Mouse (Mus musculus): ENCODE measurements at regions not wholly inside any gene's neighbourhood (a gene's known extent, or its start where the extent isn't known, plus 50 kb on each side); places are given as distances from the start of the nearest gene placed in this dataset.

GRCm38 (mm10) chr12:99635361-99635760, 72.0 kb upstream of the Foxn3 start:
- ATAC-seq (replicated peaks; ENCODE audit: insufficient number of reproducible peaks, low FRiP score, low TSS enrichment): no peak
- whole genome bisulfite sequencing (ENCODE audit: insufficient replicate concordance): 71% methylated on average over 4 of the region's 4 CpGs

DNA sequence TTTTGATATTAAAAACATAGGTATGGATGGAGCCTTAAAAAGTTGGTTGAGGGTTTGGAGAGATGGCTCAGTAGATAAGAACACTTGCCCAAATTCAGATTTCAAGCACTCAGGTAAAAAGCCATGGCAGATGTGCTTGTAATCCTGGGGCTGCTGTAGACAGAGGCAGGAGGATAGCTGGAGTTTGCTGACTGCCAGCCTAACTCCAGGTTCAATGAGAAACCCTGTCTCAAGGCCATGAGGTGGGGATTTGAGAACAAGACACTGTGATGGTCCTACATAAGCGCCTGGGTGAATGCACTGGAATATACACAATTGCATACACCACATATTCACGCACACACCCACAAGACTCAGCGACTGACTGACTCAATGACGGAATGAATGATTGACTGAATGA, 71.3 kb upstream of the Foxn3 start:
- WGBS (ENCODE audit: insufficient replicate concordance): 78% methylated on average over 4 of the region's 4 CpGs
- no peaks in the 10 kb centered on the region for H3K27me3 ChIP-seq (ENCODE audit: control insufficient read depth, insufficient read depth, low read length)
- no peaks in the 10 kb centered on the region for H3K36me3 ChIP-seq (ENCODE audit: control insufficient read depth, insufficient read depth, low read length)
- no peak overlapping the region for H3K4me2 ChIP-seq
- no peak for ATAC-seq (replicated peaks; ENCODE audit: insufficient number of reproducible peaks, low FRiP score, low TSS enrichment)
- peaks cover under 1% of the 10 kb centered on the region; the same call in 1 of the 2 replicates for H3K4me1 ChIP-seq (ENCODE audit: control insufficient read depth, insufficient read depth, low read length)
- H3K4me3 ChIP-seq (ENCODE audit: low read depth, low read length): no peak overlapping the region
- H3K9ac ChIP-seq (ENCODE audit: low read depth, low read length): no peak overlapping the region
- H3K27ac ChIP-seq (ENCODE audit: low read depth, low read length): no peak overlapping the region
- no peaks in the 10 kb centered on the region for H3K9me3 ChIP-seq (replicated peaks; ENCODE audit: control insufficient read depth, low read length)

More at GRCm38 (mm10) chr12:99635361-99635760, 72.0 kb upstream of the Foxn3 start:
- no peak overlapping the region for H3K4me2 ChIP-seq
- H3K27me3 ChIP-seq (ENCODE audit: control insufficient read depth, insufficient read depth, low read length): no peaks in the 10 kb centered on the region
- H3K36me3 ChIP-seq (ENCODE audit: control insufficient read depth, insufficient read depth, low read length): no peaks in the 10 kb centered on the region
- no peak overlapping the region for H3K27ac ChIP-seq (ENCODE audit: low read depth, low read length)
- no peak overlapping the region for H3K4me3 ChIP-seq (ENCODE audit: low read depth, low read length)
- no peak overlapping the region for H3K9ac ChIP-seq (ENCODE audit: low read depth, low read length)
- peaks cover 5% of the 10 kb centered on the region; the same call in 1 of the 2 replicates for H3K4me1 ChIP-seq (ENCODE audit: control insufficient read depth, insufficient read depth, low read length)
- no peaks in the 10 kb centered on the region for H3K9me3 ChIP-seq (replicated peaks; ENCODE audit: control insufficient read depth, low read length)

GRCm38 (mm10) chr12:99633678-99634077, 70.3 kb upstream of the Foxn3 start:
- H3K4me2 ChIP-seq: no peak overlapping the region
- WGBS (ENCODE audit: insufficient replicate concordance): 83% methylated on average over 10 of the region's 10 CpGs
- no peaks in the 10 kb centered on the region for H3K27me3 ChIP-seq (ENCODE audit: control insufficient read depth, insufficient read depth, low read length)
- H3K4me1 ChIP-seq (ENCODE audit: control insufficient read depth, insufficient read depth, low read length): no peaks in the 10 kb centered on the region
- H3K36me3 ChIP-seq (ENCODE audit: control insufficient read depth, insufficient read depth, low read length): no peaks in the 10 kb centered on the region
- no peaks in the 10 kb centered on the region for H3K9me3 ChIP-seq (replicated peaks; ENCODE audit: control insufficient read depth, low read length)
- H3K4me3 ChIP-seq (ENCODE audit: low read depth, low read length): no peak overlapping the region
- H3K27ac ChIP-seq (ENCODE audit: low read depth, low read length): no peak overlapping the region
- no peak overlapping the region for H3K9ac ChIP-seq (ENCODE audit: low read depth, low read length)
- ATAC-seq (replicated peaks; ENCODE audit: insufficient number of reproducible peaks, low FRiP score, low TSS enrichment): no peak

DNA sequence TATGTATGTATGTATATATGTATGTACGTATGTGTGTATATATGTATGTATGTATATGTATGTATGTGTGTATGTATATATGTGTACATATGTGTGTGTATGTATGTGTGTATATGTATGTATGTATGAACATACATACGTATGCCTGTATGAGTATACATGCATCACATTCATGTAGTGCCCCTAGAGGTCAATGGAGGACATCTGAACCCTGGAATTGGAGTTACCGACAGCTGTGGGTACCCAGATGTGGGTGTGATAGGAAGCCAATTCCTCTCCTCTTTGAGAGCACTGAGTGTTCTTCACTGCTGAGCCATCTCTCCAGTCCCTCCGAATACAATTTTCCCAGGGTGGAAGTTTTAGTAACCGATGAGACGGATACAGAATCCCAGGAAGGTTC, 69.6 kb upstream of the Foxn3 start:
- Histone ChIP-seq H3K4me3 (ENCODE audit: low read depth, low read length) (no peak overlapping the region), H3K27ac (ENCODE audit: low read depth, low read length) (no peak overlapping the region), H3K9me3 (replicated peaks; ENCODE audit: control insufficient read depth, low read length) (no peaks in the 10 kb centered on the region), H3K4me1 (ENCODE audit: control insufficient read depth, insufficient read depth, low read length) (peaks cover 2% of the 10 kb centered on the region; the same call in 1 of the 2 replicates), H3K9ac (ENCODE audit: low read depth, low read length) (no peak overlapping the region), H3K27me3 (ENCODE audit: control insufficient read depth, insufficient read depth, low read length) (no peaks in the 10 kb centered on the region), H3K36me3 (ENCODE audit: control insufficient read depth, insufficient read depth, low read length) (no peaks in the 10 kb centered on the region), H3K4me2 (no peak overlapping the region)
- WGBS (ENCODE audit: insufficient replicate concordance): 91% methylated on average over 6 of the region's 6 CpGs
- no peak for ATAC-seq (replicated peaks; ENCODE audit: insufficient number of reproducible peaks, low FRiP score, low TSS enrichment)

- Histone ChIP-seq H3K36me3 (ENCODE audit: control insufficient read depth, insufficient read depth, low read length) (no peaks in the 10 kb centered on the region), H3K4me3 (ENCODE audit: low read depth, low read length) (no peak overlapping the region), H3K4me2 (no peak overlapping the region), H3K9me3 (replicated peaks; ENCODE audit: control insufficient read depth, low read length) (no peaks in the 10 kb centered on the region), H3K27ac (ENCODE audit: low read depth, low read length) (no peak overlapping the region), H3K9ac (ENCODE audit: low read depth, low read length) (no peak overlapping the region), H3K4me1 (ENCODE audit: control insufficient read depth, insufficient read depth, low read length) (peaks cover 2% of the 10 kb centered on the region; the same call in 1 of the 2 replicates), H3K27me3 (ENCODE audit: control insufficient read depth, insufficient read depth, low read length) (no peaks in the 10 kb centered on the region)
- 84% methylated on average over 4 of the region's 4 CpGs for WGBS (ENCODE audit: insufficient replicate concordance)
- ATAC-seq (replicated peaks; ENCODE audit: insufficient number of reproducible peaks, low FRiP score, low TSS enrichment): no peak
These were observed 66.2 kb upstream of the Foxn3 start for GRCm38 (mm10) chr12:99629606-99630005.

- H3K4me2 ChIP-seq: peak overlapping the region; percentile 72
- no peak overlapping the region for H3K9ac ChIP-seq (ENCODE audit: low read depth, low read length)
- no peaks in the 10 kb centered on the region for H3K36me3 ChIP-seq (ENCODE audit: control insufficient read depth, insufficient read depth, low read length)
- peaks cover 2% of the 10 kb centered on the region; the same call in 1 of the 2 replicates for H3K4me1 ChIP-seq (ENCODE audit: control insufficient read depth, insufficient read depth, low read length)
- no peak for ATAC-seq (replicated peaks; ENCODE audit: insufficient number of reproducible peaks, low FRiP score, low TSS enrichment)
- 64% methylated on average over 3 of the region's 3 CpGs for WGBS (ENCODE audit: insufficient replicate concordance)
- H3K27ac ChIP-seq (ENCODE audit: low read depth, low read length): no peak overlapping the region
- no peak overlapping the region; the same call in 1 of the 2 replicates for H3K4me3 ChIP-seq (ENCODE audit: low read depth, low read length)
- no peaks in the 10 kb centered on the region for H3K27me3 ChIP-seq (ENCODE audit: control insufficient read depth, insufficient read depth, low read length)
- H3K9me3 ChIP-seq (replicated peaks; ENCODE audit: control insufficient read depth, low read length): no peaks in the 10 kb centered on the region
These were observed 65.0 kb upstream of the Foxn3 start for GRCm38 (mm10) chr12:99628421-99628820.

DNA sequence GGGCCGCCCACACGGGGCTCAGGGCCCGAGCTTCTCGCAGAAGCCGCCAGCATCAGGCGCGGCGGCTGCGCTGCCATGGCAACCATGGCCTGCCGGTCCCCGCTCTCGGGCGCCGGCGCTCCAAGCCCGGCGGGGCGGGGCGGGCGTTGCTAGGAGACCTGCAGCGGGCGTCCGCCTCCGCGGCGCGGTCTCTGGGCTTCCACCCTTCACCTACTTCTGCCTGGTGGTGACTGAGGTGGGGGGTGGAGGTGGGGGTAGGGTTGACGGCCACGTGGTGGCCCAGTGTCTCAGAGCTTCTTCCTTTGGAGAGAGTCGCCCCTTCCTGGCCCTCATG, 64.5 kb upstream of the Foxn3 start:
- Histone ChIP-seq H3K27ac (ENCODE audit: low read depth, low read length) (no peak overlapping the region), H3K36me3 (ENCODE audit: control insufficient read depth, insufficient read depth, low read length) (no peaks in the 10 kb centered on the region), H3K9ac (ENCODE audit: low read depth, low read length) (peak overlapping the region; percentile 56), H3K9me3 (replicated peaks; ENCODE audit: control insufficient read depth, low read length) (no peaks in the 10 kb centered on the region), H3K4me3 (ENCODE audit: low read depth, low read length) (peak overlapping the region; percentile 65), H3K27me3 (ENCODE audit: control insufficient read depth, insufficient read depth, low read length) (no peaks in the 10 kb centered on the region), H3K4me1 (ENCODE audit: control insufficient read depth, insufficient read depth, low read length) (peaks cover 2% of the 10 kb centered on the region; the same call in 1 of the 2 replicates), H3K4me2 (peak overlapping the region; percentile 72)
- peak; percentile 84 for ATAC-seq (replicated peaks; ENCODE audit: insufficient number of reproducible peaks, low FRiP score, low TSS enrichment)
- under 1% methylated on average over 23 of the region's 30 CpGs for WGBS (ENCODE audit: insufficient replicate concordance)

DNA sequence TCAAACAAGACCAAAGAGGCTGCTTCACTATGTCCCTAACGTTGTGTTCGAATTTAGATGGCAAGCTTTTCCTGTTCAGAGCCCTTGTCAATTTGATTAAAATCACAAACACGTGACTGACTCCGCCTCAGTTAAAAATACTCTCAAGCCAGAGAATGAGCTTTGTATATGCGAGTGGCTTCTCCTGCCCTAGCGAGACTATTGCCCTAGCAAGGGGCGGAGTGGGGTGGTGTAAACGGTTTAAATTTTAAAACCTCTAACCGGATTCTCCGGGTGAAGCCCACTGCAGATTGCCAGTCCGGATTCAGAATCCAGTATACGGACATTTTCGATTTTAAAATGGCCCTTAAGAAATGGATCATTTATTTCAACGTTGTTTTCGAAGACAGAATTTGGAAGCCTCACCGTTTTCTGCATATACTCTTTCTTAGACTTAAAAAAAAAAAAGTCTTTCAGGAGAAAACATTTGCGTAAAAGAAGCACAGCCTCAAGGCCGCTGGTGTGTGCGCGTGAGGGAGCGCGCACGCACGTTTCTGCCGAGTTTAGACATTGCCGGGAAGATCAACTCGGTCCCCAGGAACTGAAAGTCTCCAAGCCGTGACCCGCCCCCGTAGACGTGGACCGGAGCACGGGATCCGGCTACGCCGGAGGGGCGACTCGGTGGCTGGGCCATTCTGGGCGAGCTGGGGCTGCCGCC, 64.0 kb upstream of the Foxn3 start:
- H3K4me3 ChIP-seq (ENCODE audit: low read depth, low read length): peak overlapping the region; percentile 65
- 1% methylated on average over 40 of the region's 40 CpGs for WGBS (ENCODE audit: insufficient replicate concordance)
- H3K27me3 ChIP-seq (ENCODE audit: control insufficient read depth, insufficient read depth, low read length): no peaks in the 10 kb centered on the region
- no peaks in the 10 kb centered on the region for H3K9me3 ChIP-seq (replicated peaks; ENCODE audit: control insufficient read depth, low read length)
- peaks cover 2% of the 10 kb centered on the region; the same call in 1 of the 2 replicates for H3K4me1 ChIP-seq (ENCODE audit: control insufficient read depth, insufficient read depth, low read length)
- H3K36me3 ChIP-seq (ENCODE audit: control insufficient read depth, insufficient read depth, low read length): no peaks in the 10 kb centered on the region
- no peak overlapping the region for H3K27ac ChIP-seq (ENCODE audit: low read depth, low read length)
- no peak; the same call in 1 of the 2 replicates for ATAC-seq (replicated peaks; ENCODE audit: insufficient number of reproducible peaks, low FRiP score, low TSS enrichment)
- peak overlapping the region; percentile 56 for H3K9ac ChIP-seq (ENCODE audit: low read depth, low read length)
- H3K4me2 ChIP-seq: peak overlapping the region; percentile 72

DNA sequence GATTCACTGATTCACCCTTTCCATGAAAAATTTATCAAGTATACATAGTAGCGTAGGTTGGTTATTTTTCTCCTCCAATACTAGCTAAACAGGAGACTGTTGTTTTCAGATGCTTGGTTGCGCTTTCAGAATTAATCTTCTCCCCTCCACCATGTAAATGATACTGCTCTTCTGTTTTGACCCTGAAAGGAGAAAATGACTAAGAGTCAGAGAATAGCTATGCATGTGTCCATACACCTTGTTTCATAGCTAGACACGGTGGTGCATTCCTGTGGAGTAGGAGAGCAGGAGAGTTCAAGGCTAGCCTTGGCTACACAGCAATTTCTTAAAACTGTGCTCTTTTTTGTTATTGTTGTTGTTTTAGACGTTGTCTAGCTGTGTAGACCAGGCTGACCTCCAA, 62.8 kb upstream of the Foxn3 start:
- ATAC-seq (replicated peaks; ENCODE audit: insufficient number of reproducible peaks, low FRiP score, low TSS enrichment): no peak
- no peak overlapping the region for H3K4me3 ChIP-seq (ENCODE audit: low read depth, low read length)
- H3K36me3 ChIP-seq (ENCODE audit: control insufficient read depth, insufficient read depth, low read length): no peaks in the 10 kb centered on the region
- no peaks in the 10 kb centered on the region for H3K27me3 ChIP-seq (ENCODE audit: control insufficient read depth, insufficient read depth, low read length)
- H3K9ac ChIP-seq (ENCODE audit: low read depth, low read length): no peak overlapping the region
- 77% methylated on average over 4 of the region's 4 CpGs for WGBS (ENCODE audit: insufficient replicate concordance)
- H3K4me2 ChIP-seq: no peak overlapping the region
- peaks cover 2% of the 10 kb centered on the region; the same call in 1 of the 2 replicates for H3K4me1 ChIP-seq (ENCODE audit: control insufficient read depth, insufficient read depth, low read length)
- H3K27ac ChIP-seq (ENCODE audit: low read depth, low read length): no peak overlapping the region
- no peaks in the 10 kb centered on the region for H3K9me3 ChIP-seq (replicated peaks; ENCODE audit: control insufficient read depth, low read length)

All from heart, embryonic 11.5 days (tissue).